Mouse (Mus musculus) neutrophil, adult 5-6 weeks (primary cell): ENCODE data around the gene Zfp850. TPM values are rescaled to one million over a fixed set of nuclear protein-coding genes. Genes with fewer than 3 reads are reported as not detected.
"Not testable (repeated sequence)": the region's sequence is repeated elsewhere in the genome, so short reads cannot be mapped to it uniquely, and the experiment has no call there.

Experiments
- ATAC-seq: fragments of 151-379, 151-347 bp; 2 replicates; pipeline ENCODE4 v1.8.0; 2017; ENCODE audit warnings: mild to moderate bottlenecking, moderate TSS enrichment; ENCODE audit not compliant: insufficient number of reproducible peaks, poor library complexity, low FRiP score, severe bottlenecking; ENCODE audit errors: extremely low read depth
- total RNA-seq: library from RNA; stranded (forward); fragments of 200-1000 nt; gene quantifications from 2 replicates; pipeline ENCODE4 v1.2.3, GENCODE M21; 2017

Gene Zfp850
- 9.8 and 13.3 TPM in 2 replicates for total RNA-seq

- ATAC-seq = peak; percentile 56
These were observed at the start of gene Zfp850 for GRCm38 (mm10) chr7:28013549-28014444. Gene Zfp850 (minus strand): TSS chr7:28014115.

DNA sequence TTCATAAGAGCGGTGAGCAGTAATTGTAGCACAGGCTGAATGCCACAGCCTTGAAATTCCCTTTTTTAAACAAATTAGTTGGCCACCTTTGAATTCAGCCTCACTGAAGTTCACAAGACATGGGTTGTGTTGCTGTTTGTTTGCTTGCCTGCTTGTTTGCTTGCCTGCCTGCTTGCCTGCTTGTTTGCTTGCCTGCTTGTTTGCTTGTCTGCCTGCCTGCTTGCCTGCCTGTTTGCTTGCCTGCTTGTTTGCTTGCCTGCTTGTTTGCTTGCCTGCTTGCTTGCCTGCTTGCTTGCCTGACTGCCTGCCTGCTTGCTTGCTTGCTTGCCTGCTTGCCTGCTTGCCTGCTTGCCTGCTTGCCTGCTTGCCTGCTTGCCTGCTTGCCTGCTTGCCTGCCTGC, 46.1 kb upstream of the Zfp850 start:
- ATAC-seq = no peak

DNA sequence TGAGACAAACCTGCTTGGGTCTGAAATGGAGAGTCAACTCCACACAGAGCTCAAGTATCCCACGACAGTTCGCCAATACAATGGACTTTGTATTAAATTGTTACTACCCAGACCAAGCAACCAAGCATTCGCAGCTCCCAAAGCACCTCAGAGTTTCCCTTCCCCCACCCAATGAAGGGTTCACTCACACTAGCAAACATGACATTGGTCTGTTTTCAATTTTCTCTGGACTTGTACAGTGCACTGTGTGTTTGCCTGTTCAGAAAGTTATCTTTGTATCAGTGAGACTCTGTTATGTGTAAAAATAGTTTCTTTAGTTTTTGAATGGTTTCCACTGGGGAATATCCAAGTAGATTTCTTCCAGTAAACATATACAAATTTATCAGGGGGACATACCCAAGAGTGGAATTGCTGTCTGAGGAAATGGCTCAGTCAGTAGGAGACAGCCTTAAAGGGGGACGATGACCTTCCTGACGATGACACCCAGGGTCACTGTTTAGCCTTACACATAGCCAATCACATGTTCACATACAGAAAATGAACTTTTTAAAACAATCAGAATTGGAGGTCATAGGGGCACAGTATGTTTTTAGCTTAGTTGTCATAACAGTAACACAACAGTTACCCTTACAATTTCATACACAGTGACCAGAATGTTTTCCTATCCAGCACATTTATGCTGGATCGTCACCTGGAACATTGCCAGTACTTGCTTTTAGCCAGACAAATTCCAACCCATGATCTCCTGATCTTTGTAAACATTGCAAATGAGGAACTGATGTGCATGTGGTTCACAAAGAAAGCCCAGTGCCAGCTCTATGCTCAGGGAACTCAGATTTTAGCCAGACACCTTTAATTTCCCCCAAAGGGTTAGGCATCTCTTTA, 39.4 kb upstream of the Zfp850 start:
- ATAC-seq = no peak

GRCm38 (mm10) chr7:28050584-28050983, 36.7 kb upstream of the Zfp850 start:
- ATAC-seq = no peak

- peak; percentile 98 for ATAC-seq
These were observed 35.8 kb upstream of the Zfp850 start, which contains the start of gene Psmc4 for GRCm38 (mm10) chr7:28049476-28050409. Gene Psmc4 (minus strand): TSS chr7:28050101.

DNA sequence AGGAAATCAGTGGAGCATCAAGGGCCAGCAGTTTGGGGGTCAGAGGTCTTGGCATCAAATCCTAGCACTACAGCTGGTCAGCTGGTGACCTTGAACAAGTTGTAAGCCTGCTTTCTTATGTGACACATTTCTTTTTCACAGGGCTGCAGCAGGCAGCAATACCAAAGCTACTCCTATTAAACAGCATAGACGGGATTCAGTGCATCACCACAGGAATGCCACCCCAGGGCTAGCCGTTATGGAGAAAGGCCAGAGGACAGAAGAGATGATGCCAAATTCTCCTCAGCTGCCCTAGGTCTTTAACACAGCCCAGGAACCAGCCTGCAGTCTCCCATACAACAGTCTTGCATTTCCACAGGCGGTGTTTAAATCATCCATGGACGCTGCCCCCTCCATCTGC, 30.6 kb upstream of the Zfp850 start:
- ATAC-seq = no peak

GRCm38 (mm10) chr7:28014445-28014810, 513 bp upstream of the Zfp850 start:
- no peak for ATAC-seq

GRCm38 (mm10) chr7:28010271-28010670, 3.6 kb downstream of the Zfp850 start:
- ATAC-seq = no peak

DNA sequence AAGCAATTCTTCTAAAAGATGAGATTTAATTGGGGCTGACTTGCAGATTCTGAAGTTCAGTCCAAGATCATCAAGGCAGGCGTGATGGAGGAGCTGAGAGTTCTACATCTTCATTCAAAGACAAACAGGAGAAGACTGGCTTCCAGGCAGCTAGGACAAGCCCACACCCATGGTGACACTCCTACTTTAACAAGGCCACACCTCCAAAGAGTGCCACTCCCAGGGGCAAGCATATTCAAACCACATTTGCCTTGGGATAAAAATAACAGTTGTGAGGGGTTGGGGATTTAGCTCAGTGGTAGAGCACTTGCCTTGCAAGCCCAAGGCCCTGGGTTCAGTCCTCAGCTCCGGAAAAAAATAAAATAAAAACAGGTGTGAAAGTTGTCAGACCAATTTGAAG, 31.7 kb downstream of the Zfp850 start:
- ATAC-seq = no peak

- ATAC-seq = peak; percentile 78
These were observed 35.0 kb downstream of the Zfp850 start, which contains the start of gene Zfp780b for GRCm38 (mm10) chr7:27978683-27979528. Gene Zfp780b (minus strand): TSS chr7:27979171.

- ATAC-seq = not testable (repeated sequence)
These were observed 64.5 kb downstream of the Zfp850 start for GRCm38 (mm10) chr7:27949451-27949850.

GRCm38 (mm10) chr7:27941869-27942268, 72.0 kb downstream of the Zfp850 start:
- ATAC-seq = not testable (repeated sequence)

Other genes with a start within 250 kb of the Zfp850 start
- 7.5 and 9.8 TPM in 2 replicates for gene Zfp626, start 206.9 kb downstream of the Zfp850 start, total RNA-seq
- gene Zfp59, start 175.5 kb downstream of the Zfp850 start, total RNA-seq = 6.9 and 7.9 TPM in 2 replicates
- gene Zfp607a, start 156.6 kb downstream of the Zfp850 start, total RNA-seq = 15.7 and 18.9 TPM in 2 replicates
- 12.8 and 13.5 TPM in 2 replicates for gene Zfp974, start 84.7 kb downstream of the Zfp850 start, total RNA-seq
- 23.8 and 25.6 TPM in 2 replicates for gene Zfp780b, start 34.9 kb downstream of the Zfp850 start, total RNA-seq
- 102 and 105 TPM in 2 replicates for gene Psmc4, start 36.0 kb upstream of the Zfp850 start, total RNA-seq
- 0.23 and 0.74 TPM in 2 replicates for gene Fcgbp, start 57.1 kb upstream of the Zfp850 start, total RNA-seq
- not detected in 2 replicates for gene 9530053A07Rik, start 115.4 kb upstream of the Zfp850 start, total RNA-seq
- 49.8 and 55.4 TPM in 2 replicates for gene Fbl, start 155.6 kb upstream of the Zfp850 start, total RNA-seq
- 11.5 and 13.2 TPM in 2 replicates for gene Dyrk1b, start 165.4 kb upstream of the Zfp850 start, total RNA-seq